In the genomic region with DNA sequence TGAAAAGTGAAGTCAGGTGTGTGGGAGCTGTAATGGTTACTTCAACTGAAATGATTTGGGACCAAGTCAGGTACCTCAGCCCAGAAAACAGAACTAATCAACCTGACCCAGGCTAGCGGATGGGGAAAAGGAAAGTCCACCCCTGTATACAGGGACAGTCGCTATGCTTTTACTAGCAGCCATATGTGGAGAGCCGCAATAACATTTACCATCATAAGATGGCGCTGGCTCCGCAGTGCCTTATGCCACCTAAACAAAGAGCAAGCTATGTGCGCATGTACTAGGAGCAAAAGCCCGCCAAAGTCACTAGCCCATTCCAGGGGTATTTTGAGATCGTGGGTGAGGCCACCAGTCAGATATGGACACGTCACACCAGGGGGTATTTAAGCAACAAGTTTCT, we compare ENCODE assay signal across 8 mouse cellular contexts. TPM values are rescaled to one million over a fixed set of nuclear protein-coding genes. Genes with fewer than 3 reads are reported as not detected.
A peak's percentile ranks its signal among the peaks of the same experiment; 100 is the strongest.
DNase-seq lines count a peak whose midpoint lies in the region; ATAC-seq and TF ChIP-seq lines count a peak whose summit lies in the region.
"Not testable (repeated sequence)": the region's sequence is repeated elsewhere in the genome, so short reads cannot be mapped to it uniquely, and the experiment has no call there.

No protein-coding gene starts in this region.

- H3K9ac ChIP-seq in CH12.LX (ENCODE audit: insufficient read depth, low read depth); heart, postnatal 0 days (replicated peaks; ENCODE audit: low read depth, low read length); liver, embryonic 16.5 days (ENCODE audit: low read depth, low read length): not testable (repeated sequence)

- peak; percentile 48 for ATAC-seq in Patski
- not testable (repeated sequence) for ATAC-seq in heart, postnatal 0 days (ENCODE audit: insufficient read depth, low read depth); liver, embryonic 16.5 days (ENCODE audit: low read depth)

- H3K36me3 ChIP-seq in CH12.LX (replicated peaks in 1 of 2; ENCODE audit: control insufficient read depth in 1 of 2, insufficient read depth in 1 of 2, low read length in 1 of 2); heart, postnatal 0 days (replicated peaks; ENCODE audit: control insufficient read depth, insufficient read depth, low read length); liver, embryonic 16.5 days (ENCODE audit: control insufficient read depth, insufficient read depth): not testable (repeated sequence)

- TF ChIP-seq POLR2A in CH12.LX (IDR thresholded peaks at IDR 0.05; ENCODE audit: low read depth, low read length), result not testable (repeated sequence)

- TF ChIP-seq RAD21 in CH12.LX (IDR thresholded peaks at IDR 0.05; ENCODE audit: low read depth, low read length), result peak; percentile 6

- WGBS in heart, postnatal 0 days, result 51% methylated on average over 9 of the region's 9 CpGs
- WGBS in liver, embryonic 16.5 days (ENCODE audit: insufficient replicate concordance), result 42% methylated on average over 9 of the region's 9 CpGs

- H3K4me1 ChIP-seq in CH12.LX (ENCODE audit: control insufficient read depth in 1 of 2, insufficient read depth in 2 of 2); heart, postnatal 0 days (ENCODE audit: control insufficient read depth, insufficient read depth); liver, embryonic 16.5 days (ENCODE audit: control insufficient read depth, low read depth, low read length): not testable (repeated sequence)

- dilution Hi-C loops in CH12.LX (cut with MboI; ENCODE audit: extremely low pct_ligation_motif_present, extremely low pct_unique_long_range_greater_than_20kb, low sequenced_read_pairs), result not testable (repeated sequence)

- peak in 1 of 2 experiments; percentile 42; a peak in 2 of 4 replicates for TF ChIP-seq CTCF in CH12.LX (conservative IDR thresholded peaks at IDR 0.05 in 1 of 2, IDR thresholded peaks at IDR 0.05 in 1 of 2; ENCODE audit: low read depth in 2 of 2, low read length in 2 of 2)
- TF ChIP-seq CTCF in Patski (IDR thresholded peaks at IDR 0.05), result peak; percentile 79
- TF ChIP-seq CTCF in heart, postnatal 0 days (IDR thresholded peaks at IDR 0.05; ENCODE audit: low read depth), result 0 out of 2 replicates have a peak, but pooled peaks have one; percentile 11
- TF ChIP-seq CTCF in layer of hippocampus, adult 2 months (conservative IDR thresholded peaks at IDR 0.05), result peak; percentile 59

- not testable (repeated sequence) for TF ChIP-seq EP300 in CH12.LX (IDR thresholded peaks at IDR 0.05; ENCODE audit: low read length); heart, postnatal 0 days (IDR thresholded peaks at IDR 0.05; ENCODE audit: low read depth)

- not testable (repeated sequence) for H3K9me3 ChIP-seq in CH12.LX (replicated peaks; ENCODE audit: low read length); heart, postnatal 0 days (replicated peaks; ENCODE audit: control insufficient read depth, low read length); liver, embryonic 16.5 days (replicated peaks; ENCODE audit: control insufficient read depth, low read length)

- peaks cover 67% of the 10 kb centered on the region for H3K27me3 ChIP-seq in CH12.LX (replicated peaks)
- H3K27me3 ChIP-seq in Patski; heart, postnatal 0 days (ENCODE audit: control insufficient read depth, insufficient read depth, low read length); liver, embryonic 16.5 days (ENCODE audit: control insufficient read depth, insufficient read depth, low read depth, low read length): not testable (repeated sequence)

- DNase-seq in CH12.LX (ENCODE audit: extremely low read depth); Patski (ENCODE audit: low read depth, low spot score); heart, postnatal 0 days (ENCODE audit: low spot score); layer of hippocampus, adult 2 months (ENCODE audit: low spot score in 2 of 2): not testable (repeated sequence)
- peak; percentile 4 for DNase-seq in embryo, embryonic 10.5 days (ENCODE audit: low spot score)
- peak; percentile 18 for DNase-seq in kidney, adult 18-20 months
- DNase-seq in testis, postnatal 10 days (ENCODE audit: low spot score), result peak; percentile 27

- CTCF ChIA-PET in Patski (lab: Charles Lee), result interaction anchor here (1.1 to 1.4 kb wide), 2 partner anchors 103 to 107 kb away, joined by 4 to 5 read pairs; no protein-coding TSS in a partner anchor

- in situ Hi-C loops in CH12.LX (cut with MboI; ENCODE audit: low pct_ligation_motif_present, low pct_unique_long_range_greater_than_20kb, low sequenced_read_pairs); Patski (cut with MboI; ENCODE audit: low pct_unique_long_range_greater_than_20kb): not testable (repeated sequence)

- not testable (repeated sequence) for H3K79me2 ChIP-seq in CH12.LX (replicated peaks; ENCODE audit: control insufficient read depth, extremely low read depth, insufficient read depth, poor library complexity, severe bottlenecking)

- POLR2A ChIA-PET in Patski (lab: Charles Lee), result not testable (repeated sequence)

- not testable (repeated sequence) for H3K4me3 ChIP-seq in CH12.LX (replicated peaks in 1 of 3; ENCODE audit: low read depth in 2 of 3, low read length in 2 of 3, poor library complexity in 1 of 3); heart, postnatal 0 days (ENCODE audit: low read depth, low read length); layer of hippocampus, adult 2 months; liver, embryonic 16.5 days (ENCODE audit: low read depth, low read length)

- not testable (repeated sequence) for H3K4me2 ChIP-seq in CH12.LX (ENCODE audit: insufficient read depth, low read depth, poor library complexity, severe bottlenecking); heart, postnatal 0 days (ENCODE audit: low read depth, low read length)
- H3K4me2 ChIP-seq in liver, embryonic 16.5 days (ENCODE audit: low read depth, low read length), result 0 out of 2 replicates have a peak overlapping the region, but pooled peaks have one; percentile 17

- not testable (repeated sequence) for H3K27ac ChIP-seq in CH12.LX (ENCODE audit: insufficient read depth, low read depth); heart, postnatal 0 days (ENCODE audit: low read depth); layer of hippocampus, adult 2 months; liver, embryonic 16.5 days (ENCODE audit: low read length)

TF ChIP-seq in CH12.LX, 34 proteins besides CTCF, POLR2A, EP300 and RAD21:
- TF ChIP-seq NRF1 (IDR thresholded peaks at IDR 0.05; ENCODE audit: low read depth, low read length), result peak; percentile 54; the same call in 1 of the 2 replicates

RNA-seq across cellular contexts. Expression of gene Mmp17, which starts 36.6 kb away (rescaled TPM):
- total RNA-seq in CH12.LX (2012; rRNA removed) (0.34 and 0.51 TPM in 2 replicates), CH12.LX (2014; rRNA removed) (not detected in 2 replicates)
- polyA plus RNA-seq in CH12.LX (2012; ENCODE audit: insufficient read length, low read depth) (not detected in 2 replicates), Patski (2021) (0.81 TPM)
- total RNA-seq in heart, postnatal 0 days (2014; rRNA removed; ENCODE audit: low replicate concordance), result 0.43 and 2.6 TPM in 2 replicates
- polyA plus RNA-seq in heart, postnatal 0 days (2015; fragmentation: Nextera tagmentation; extraction: Ambion mirVana), result 0.41 TPM in 2 replicates
- total RNA-seq in layer of hippocampus, adult 2 months (2021), result 100 to 1,000 TPM; 126 to 133 TPM
- 0.23 and 0.24 TPM in 2 replicates for polyA plus RNA-seq in liver, embryonic 16.5 days (2015; fragmentation: Nextera tagmentation; extraction: Ambion mirVana)

RNA-seq across cellular contexts. Expression of gene Zfp11, which starts 49.3 kb away (rescaled TPM):
- total RNA-seq in CH12.LX (2012; rRNA removed) (not detected in 2 replicates), CH12.LX (2014; rRNA removed) (not detected in 2 replicates)
- polyA plus RNA-seq in CH12.LX (2012; ENCODE audit: insufficient read length, low read depth) (not detected in 2 replicates), Patski (2021) (5.5 TPM)
- 0.95 and 1.2 TPM in 2 replicates for total RNA-seq in heart, postnatal 0 days (2014; rRNA removed; ENCODE audit: low replicate concordance)
- 2.3 and 3.0 TPM in 2 replicates for polyA plus RNA-seq in heart, postnatal 0 days (2015; fragmentation: Nextera tagmentation; extraction: Ambion mirVana)
- total RNA-seq in layer of hippocampus, adult 2 months (2021), result 1 to 10 TPM; 7.2 to 7.9 TPM
- polyA plus RNA-seq in liver, embryonic 16.5 days (2015; fragmentation: Nextera tagmentation; extraction: Ambion mirVana), result 0.78 and 0.93 TPM in 2 replicates
